Mouse (Mus musculus): ENCODE measurements at regions not wholly inside any gene's neighbourhood (a gene's known extent, or its start where the extent isn't known, plus 50 kb on each side); places are given as distances from the start of the nearest gene placed in this dataset.

GRCm38 (mm10) chr16:42592321-42592720 is 251.9 kb upstream of the Gap43 start:
- TF ChIP-seq CTCF (IDR thresholded peaks at IDR 0.05; ENCODE audit: low read depth, low read length), result no peak
- no peak for TF ChIP-seq POLR2A (IDR thresholded peaks at IDR 0.05; ENCODE audit: borderline replicate concordance, low read depth, low read length)
